Mouse (Mus musculus) small intestine, adult 2 months (tissue): ENCODE results near the gene Paip2b.
"Not testable (repeated sequence)": the region's sequence is repeated elsewhere in the genome, so short reads cannot be mapped to it uniquely, and the experiment has no call there.

ENCODE experiments used
- CTCF ChIP-seq: fragments of 200-500 bp; IDR thresholded peaks from 2 replicates; pipeline ENCODE4 v1.5.1; 2012; ENCODE audit warnings: low read depth, mild to moderate bottlenecking, control low read depth, inconsistent platforms, low read length, moderate library complexity, mixed read lengths; ENCODE audit not compliant: insufficient replicate concordance, insufficient read length; ENCODE audit errors: extremely low read depth
- POLR2A ChIP-seq: fragments of 200-500 bp; IDR thresholded peaks from 2 replicates; pipeline ENCODE4 v1.6.1; 2012; ENCODE audit warnings: low read depth, mild to moderate bottlenecking, control low read depth, inconsistent platforms, low read length, moderate library complexity

- TF ChIP-seq POLR2A, CTCF: not testable (repeated sequence)
Measured at GRCm38 (mm10) chr6:83832393-83832792, 852 bp upstream of the Paip2b start.
